Mouse (Mus musculus): ENCODE measurements at regions not wholly inside any gene's neighbourhood (a gene's known extent, or its start where the extent isn't known, plus 50 kb on each side); places are given as distances from the start of the nearest gene placed in this dataset.

GRCm38 (mm10) chr8:78877423-78877822, 56.5 kb upstream of the Lsm6 start:
- DNase-seq (ENCODE audit: low read depth, low spot score) = no peak
- Histone ChIP-seq H3K36me3 (ENCODE audit: control insufficient read depth, insufficient read depth, low read length, poor library complexity, severe bottlenecking) (no peaks in the 10 kb centered on the region), H3K27me3 (ENCODE audit: control insufficient read depth, insufficient read depth, low read length, poor library complexity, severe bottlenecking) (no peaks in the 10 kb centered on the region)

- Histone ChIP-seq H3K36me3 (ENCODE audit: control insufficient read depth, insufficient read depth, low read length, poor library complexity, severe bottlenecking) (no peaks in the 10 kb centered on the region), H3K27me3 (ENCODE audit: control insufficient read depth, insufficient read depth, low read length, poor library complexity, severe bottlenecking) (no peaks in the 10 kb centered on the region)
- peak; percentile 5 for DNase-seq (ENCODE audit: low read depth, low spot score)
Measured at GRCm38 (mm10) chr8:78889708-78890107, 68.8 kb upstream of the Lsm6 start.

- Histone ChIP-seq H3K27me3 (ENCODE audit: control insufficient read depth, insufficient read depth, low read length, poor library complexity, severe bottlenecking) (no peaks in the 10 kb centered on the region), H3K36me3 (ENCODE audit: control insufficient read depth, insufficient read depth, low read length, poor library complexity, severe bottlenecking) (no peaks in the 10 kb centered on the region)
- DNase-seq (ENCODE audit: low read depth, low spot score) = no peak
Measured at GRCm38 (mm10) chr8:78890571-78890970, 69.6 kb upstream of the Lsm6 start.

- DNase-seq (ENCODE audit: low read depth, low spot score) = peak; percentile 81
- Histone ChIP-seq H3K27me3 (ENCODE audit: control insufficient read depth, insufficient read depth, low read length, poor library complexity, severe bottlenecking) (no peaks in the 10 kb centered on the region), H3K36me3 (ENCODE audit: control insufficient read depth, insufficient read depth, low read length, poor library complexity, severe bottlenecking) (no peaks in the 10 kb centered on the region)
Measured at GRCm38 (mm10) chr8:78899887-78900286, 78.9 kb upstream of the Lsm6 start.

GRCm38 (mm10) chr8:78903034-78903433, 82.1 kb upstream of the Lsm6 start:
- Histone ChIP-seq H3K27me3 (ENCODE audit: control insufficient read depth, insufficient read depth, low read length, poor library complexity, severe bottlenecking) (no peaks in the 10 kb centered on the region), H3K36me3 (ENCODE audit: control insufficient read depth, insufficient read depth, low read length, poor library complexity, severe bottlenecking) (no peaks in the 10 kb centered on the region)
- no peak for DNase-seq (ENCODE audit: low read depth, low spot score)

- DNase-seq (ENCODE audit: low read depth, low spot score) = no peak
- H3K36me3 ChIP-seq (ENCODE audit: control insufficient read depth, insufficient read depth, low read length, poor library complexity, severe bottlenecking) = no peaks in the 10 kb centered on the region
- no peaks in the 10 kb centered on the region for H3K27me3 ChIP-seq (ENCODE audit: control insufficient read depth, insufficient read depth, low read length, poor library complexity, severe bottlenecking)
Measured at GRCm38 (mm10) chr8:78907918-78908317, 87.0 kb upstream of the Lsm6 start.

GRCm38 (mm10) chr8:78911288-78911873, 90.4 kb upstream of the Lsm6 start:
- no peak for DNase-seq (ENCODE audit: low read depth, low spot score)
- no peaks in the 10 kb centered on the region for H3K36me3 ChIP-seq (ENCODE audit: control insufficient read depth, insufficient read depth, low read length, poor library complexity, severe bottlenecking)

GRCm38 (mm10) chr8:78912470-78912869, 91.5 kb upstream of the Lsm6 start:
- DNase-seq (ENCODE audit: low read depth, low spot score) = no peak
- no peaks in the 10 kb centered on the region for H3K27me3 ChIP-seq (ENCODE audit: control insufficient read depth, insufficient read depth, low read length, poor library complexity, severe bottlenecking)
- H3K36me3 ChIP-seq (ENCODE audit: control insufficient read depth, insufficient read depth, low read length, poor library complexity, severe bottlenecking) = no peaks in the 10 kb centered on the region

More at GRCm38 (mm10) chr8:78911288-78911873, 90.4 kb upstream of the Lsm6 start:
- H3K27me3 ChIP-seq (ENCODE audit: control insufficient read depth, insufficient read depth, low read length, poor library complexity, severe bottlenecking) = no peaks in the 10 kb centered on the region

GRCm38 (mm10) chr8:78913823-78914222, 92.9 kb upstream of the Lsm6 start:
- DNase-seq (ENCODE audit: low read depth, low spot score) = no peak
- H3K36me3 ChIP-seq (ENCODE audit: control insufficient read depth, insufficient read depth, low read length, poor library complexity, severe bottlenecking) = no peaks in the 10 kb centered on the region
- H3K27me3 ChIP-seq (ENCODE audit: control insufficient read depth, insufficient read depth, low read length, poor library complexity, severe bottlenecking) = no peaks in the 10 kb centered on the region

- Histone ChIP-seq H3K36me3 (ENCODE audit: control insufficient read depth, insufficient read depth, low read length, poor library complexity, severe bottlenecking) (no peaks in the 10 kb centered on the region), H3K27me3 (ENCODE audit: control insufficient read depth, insufficient read depth, low read length, poor library complexity, severe bottlenecking) (no peaks in the 10 kb centered on the region)
- no peak for DNase-seq (ENCODE audit: low read depth, low spot score)
Measured at GRCm38 (mm10) chr8:78930610-78931397, 97.4 kb upstream of the Zfp827 start.

GRCm38 (mm10) chr8:78932069-78932468, 96.2 kb upstream of the Zfp827 start:
- no peaks in the 10 kb centered on the region for H3K27me3 ChIP-seq (ENCODE audit: control insufficient read depth, insufficient read depth, low read length, poor library complexity, severe bottlenecking)
- H3K36me3 ChIP-seq (ENCODE audit: control insufficient read depth, insufficient read depth, low read length, poor library complexity, severe bottlenecking) = no peaks in the 10 kb centered on the region
- no peak for DNase-seq (ENCODE audit: low read depth, low spot score)

- no peaks in the 10 kb centered on the region for H3K36me3 ChIP-seq (ENCODE audit: control insufficient read depth, insufficient read depth, low read length, poor library complexity, severe bottlenecking)
- DNase-seq (ENCODE audit: low read depth, low spot score) = no peak
- H3K27me3 ChIP-seq (ENCODE audit: control insufficient read depth, insufficient read depth, low read length, poor library complexity, severe bottlenecking) = no peaks in the 10 kb centered on the region
Measured at GRCm38 (mm10) chr8:78940049-78940448, 88.2 kb upstream of the Zfp827 start.

- no peaks in the 10 kb centered on the region for H3K27me3 ChIP-seq (ENCODE audit: control insufficient read depth, insufficient read depth, low read length, poor library complexity, severe bottlenecking)
Measured at GRCm38 (mm10) chr8:78941558-78941957, 86.7 kb upstream of the Zfp827 start.

GRCm38 (mm10) chr8:78944367-78944766, 83.9 kb upstream of the Zfp827 start:
- DNase-seq (ENCODE audit: low read depth, low spot score) = no peak
- no peaks in the 10 kb centered on the region for H3K36me3 ChIP-seq (ENCODE audit: control insufficient read depth, insufficient read depth, low read length, poor library complexity, severe bottlenecking)
- no peaks in the 10 kb centered on the region for H3K27me3 ChIP-seq (ENCODE audit: control insufficient read depth, insufficient read depth, low read length, poor library complexity, severe bottlenecking)

More at GRCm38 (mm10) chr8:78941558-78941957, 86.7 kb upstream of the Zfp827 start:
- H3K36me3 ChIP-seq (ENCODE audit: control insufficient read depth, insufficient read depth, low read length, poor library complexity, severe bottlenecking) = no peaks in the 10 kb centered on the region
- DNase-seq (ENCODE audit: low read depth, low spot score) = no peak

GRCm38 (mm10) chr8:78945607-78946006, 82.6 kb upstream of the Zfp827 start:
- Histone ChIP-seq H3K27me3 (ENCODE audit: control insufficient read depth, insufficient read depth, low read length, poor library complexity, severe bottlenecking) (no peaks in the 10 kb centered on the region), H3K36me3 (ENCODE audit: control insufficient read depth, insufficient read depth, low read length, poor library complexity, severe bottlenecking) (no peaks in the 10 kb centered on the region)
- no peak for DNase-seq (ENCODE audit: low read depth, low spot score)

Data from splenic B cell, adult 2 months (primary cell).